Mouse (Mus musculus) NIH3T3 (cell line): ENCODE measurements around the gene Csf2.

Experiments used
- DNase-seq: peaks from one replicate; pipeline ENCODE4 v3.0.0-alpha.2; 2012; ENCODE audit warnings: low read depth

Gene Csf2

GRCm38 (mm10) chr11:54236939-54237338, 12.5 kb downstream of the Csf2 start:
- DNase-seq: peak; percentile 68

GRCm38 (mm10) chr11:54227478-54227877, 22.0 kb downstream of the Csf2 start:
- DNase-seq: no peak

DNA sequence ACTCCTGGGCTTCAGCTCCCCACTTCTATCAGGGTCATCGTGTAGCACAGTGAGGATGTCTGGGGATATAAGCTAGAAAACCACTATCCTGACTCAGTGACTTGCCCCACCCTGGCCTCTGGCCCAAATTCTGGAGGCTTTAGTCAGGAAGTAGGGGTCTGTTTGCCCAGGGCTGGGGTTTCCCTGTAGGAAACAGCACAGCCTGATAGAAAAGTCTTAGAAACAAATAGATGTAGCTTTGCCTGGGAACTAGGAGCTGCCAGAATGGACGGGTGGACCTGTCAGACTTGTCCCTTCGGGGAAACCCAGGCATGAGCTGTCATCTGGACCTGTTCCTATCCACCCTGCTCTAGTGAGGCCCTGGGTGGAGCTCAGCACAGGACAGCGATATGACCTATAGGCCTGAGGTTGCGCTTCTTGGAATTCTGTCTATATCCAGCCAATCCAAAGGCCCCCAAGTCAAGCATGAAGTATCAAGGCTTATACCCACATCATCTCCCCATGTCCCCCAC, 24.9 kb downstream of the Csf2 start:
- peak; percentile 63 for DNase-seq

GRCm38 (mm10) chr11:54223637-54224474, 25.6 kb downstream of the Csf2 start:
- peak; percentile 35 for DNase-seq

DNA sequence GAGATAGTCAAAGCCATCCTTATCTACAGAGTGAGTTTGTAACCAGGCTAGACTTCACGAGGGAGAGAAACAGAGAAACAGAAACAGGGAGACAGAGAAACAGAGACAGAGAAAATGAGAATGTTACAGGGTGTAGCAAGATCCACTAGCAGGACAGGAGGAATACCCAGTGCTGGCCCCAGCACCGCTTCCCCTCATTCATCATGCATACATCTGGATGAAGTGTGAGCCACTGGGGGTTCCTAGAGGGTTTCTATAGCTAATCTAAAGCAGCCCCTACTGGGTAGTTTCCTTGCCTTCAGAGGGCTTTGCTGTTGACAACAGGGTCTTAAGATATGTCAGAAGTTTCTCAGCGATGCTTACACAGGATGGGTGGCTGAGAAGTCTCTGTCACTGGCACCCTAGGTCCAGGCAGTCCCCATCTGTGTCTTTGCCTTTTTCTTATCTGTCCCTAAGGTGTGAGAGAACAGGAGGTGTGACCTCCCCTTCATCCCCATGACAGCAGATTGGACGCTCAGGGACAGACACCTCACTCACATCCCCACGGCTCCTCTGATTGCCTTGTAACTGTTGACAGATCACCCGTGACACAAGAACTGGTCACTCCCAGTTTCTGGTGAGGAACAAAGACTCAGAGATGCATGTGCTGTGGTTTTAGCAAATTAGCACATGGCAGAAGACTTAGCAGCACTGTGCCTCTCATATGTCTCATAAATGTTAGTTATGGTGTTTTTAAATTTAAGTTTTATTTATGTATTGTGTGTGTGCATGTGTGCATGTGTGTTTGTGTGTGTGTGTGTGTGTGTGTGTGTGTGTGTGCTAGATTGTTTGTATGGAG, 29.3 kb downstream of the Csf2 start:
- DNase-seq: no peak

GRCm38 (mm10) chr11:54219191-54219590, 30.3 kb downstream of the Csf2 start:
- peak; percentile 11 for DNase-seq

DNA sequence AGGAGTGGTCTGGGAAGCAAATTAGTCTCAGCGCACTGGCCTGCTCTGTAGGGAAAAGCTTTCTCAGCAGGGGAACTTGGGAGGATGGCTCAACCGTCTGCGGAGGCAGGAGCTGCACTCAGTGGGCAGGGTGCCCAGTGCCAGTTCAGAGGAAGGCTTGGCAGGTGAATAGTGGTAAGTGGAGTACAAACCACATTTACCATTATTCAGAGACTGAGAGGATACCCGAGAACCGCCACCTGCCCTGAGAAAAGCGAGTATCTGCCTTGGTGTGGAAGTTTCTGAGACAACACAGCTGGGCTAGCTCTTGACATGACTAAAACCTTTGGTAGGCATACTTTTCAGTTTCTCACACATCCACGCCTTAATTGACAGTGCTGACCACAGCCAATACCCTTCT, 32.1 kb downstream of the Csf2 start:
- peak; percentile 46 for DNase-seq

DNA sequence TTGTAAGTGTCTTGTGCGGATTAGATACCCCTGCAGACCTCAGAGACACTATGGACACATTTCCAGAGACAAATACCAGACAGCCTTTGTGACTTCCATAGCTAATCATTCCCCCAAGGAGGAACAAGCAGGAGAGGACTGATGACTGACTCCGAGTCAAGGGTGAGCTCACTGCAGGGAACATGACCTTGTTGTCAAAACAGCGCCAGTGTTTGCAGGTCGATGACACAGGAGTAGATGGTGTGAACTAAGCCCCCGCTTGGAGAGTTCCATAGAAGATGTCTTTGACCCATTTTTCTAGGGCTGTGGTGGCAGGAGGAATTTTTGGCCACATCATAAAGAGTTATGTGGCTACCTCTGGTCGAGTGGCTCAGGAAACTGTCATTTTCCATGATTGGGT, 33.4 kb downstream of the Csf2 start:
- no peak for DNase-seq

DNA sequence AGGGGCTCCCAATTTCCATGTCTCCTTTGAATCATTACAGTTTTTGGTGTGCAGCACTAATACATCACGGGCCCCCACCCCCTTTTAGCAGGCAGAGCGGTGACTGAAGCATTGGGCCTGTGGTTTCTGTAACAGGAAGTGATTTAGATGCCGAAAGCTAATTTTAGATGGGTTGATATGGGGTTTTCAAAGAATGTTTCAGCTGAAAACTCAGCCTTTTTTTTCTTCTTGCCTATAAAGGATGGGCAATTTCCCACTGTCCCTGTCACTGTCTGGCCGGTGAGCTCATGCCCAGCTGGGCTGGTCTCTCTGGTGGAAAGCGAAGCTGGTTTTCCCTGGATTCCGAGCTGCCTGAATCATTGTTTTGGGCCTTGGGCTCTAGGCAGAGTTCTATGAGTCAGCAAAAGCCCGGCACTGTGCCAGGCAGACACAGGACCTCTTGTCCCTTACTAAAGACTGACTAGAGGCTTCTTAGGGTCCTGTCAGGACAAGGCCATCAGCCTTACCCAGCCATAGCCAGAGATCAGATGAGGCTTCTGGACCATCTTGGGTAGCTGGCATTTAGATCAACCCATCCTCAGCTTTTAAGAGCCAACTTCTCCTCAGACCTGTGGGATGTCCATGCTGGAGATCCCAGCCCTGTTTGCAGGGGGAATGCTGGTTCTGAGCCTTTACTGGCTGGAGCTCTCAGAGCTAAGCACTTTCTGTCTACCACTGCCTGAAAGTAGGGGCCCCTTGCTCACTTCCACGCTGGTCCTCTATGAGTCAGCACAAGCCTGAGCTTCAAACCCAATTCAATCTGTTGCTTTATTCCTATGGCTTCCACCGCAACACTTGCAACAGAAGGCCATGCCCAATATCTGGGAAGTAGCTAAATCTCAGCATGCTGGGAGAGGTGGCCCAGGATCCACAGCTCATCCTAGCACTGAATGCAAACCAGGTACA, 34.7 kb downstream of the Csf2 start:
- peak; percentile 99 for DNase-seq

- no peak for DNase-seq
These were observed 35.8 kb downstream of the Csf2 start for GRCm38 (mm10) chr11:54213631-54214030.

DNA sequence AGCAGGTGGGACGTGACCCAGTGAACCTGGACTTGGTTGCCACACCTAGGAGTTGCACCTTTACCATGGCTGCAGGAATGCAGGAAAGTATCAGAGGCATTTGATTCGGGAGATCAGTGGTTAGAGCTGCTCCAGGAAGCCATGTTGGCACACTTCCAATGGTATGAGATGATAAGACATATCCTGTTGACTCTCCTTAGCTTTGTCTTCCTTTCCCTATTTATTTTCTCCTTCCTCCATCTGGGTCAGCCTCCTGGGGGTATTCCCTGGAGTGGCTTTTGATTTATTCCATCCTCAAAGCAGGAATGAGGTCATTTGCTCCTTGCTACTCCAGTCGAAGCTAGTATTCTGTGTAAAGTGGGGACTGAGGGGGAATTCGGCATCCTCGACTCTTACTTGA, 42.5 kb downstream of the Csf2 start:
- DNase-seq: no peak

GRCm38 (mm10) chr11:54205366-54205765, 44.1 kb downstream of the Csf2 start:
- no peak for DNase-seq

GRCm38 (mm10) chr11:54204781-54205180, 44.7 kb downstream of the Csf2 start:
- DNase-seq: no peak

DNA sequence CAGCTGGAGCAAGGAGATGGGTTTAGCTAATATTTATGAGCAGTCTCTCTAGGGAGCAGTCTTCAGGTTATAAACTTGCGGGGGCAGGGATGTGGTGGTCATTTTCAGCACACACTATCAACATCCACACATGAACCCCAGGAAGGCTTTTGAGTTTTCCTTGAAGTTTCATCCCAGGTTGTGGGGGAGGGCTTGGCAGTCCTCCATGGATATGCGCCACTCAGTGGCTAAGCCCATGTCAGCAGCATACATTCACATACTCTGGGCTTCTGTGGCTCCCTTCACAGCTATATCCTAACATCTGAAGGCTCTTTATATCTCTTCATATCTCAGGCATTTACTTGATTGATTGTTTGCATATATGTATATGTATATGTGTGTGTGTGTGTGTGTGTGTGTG, 46.3 kb downstream of the Csf2 start:
- peak; percentile 46 for DNase-seq

GRCm38 (mm10) chr11:54201881-54202685, 47.4 kb downstream of the Csf2 start:
- DNase-seq: no peak

DNA sequence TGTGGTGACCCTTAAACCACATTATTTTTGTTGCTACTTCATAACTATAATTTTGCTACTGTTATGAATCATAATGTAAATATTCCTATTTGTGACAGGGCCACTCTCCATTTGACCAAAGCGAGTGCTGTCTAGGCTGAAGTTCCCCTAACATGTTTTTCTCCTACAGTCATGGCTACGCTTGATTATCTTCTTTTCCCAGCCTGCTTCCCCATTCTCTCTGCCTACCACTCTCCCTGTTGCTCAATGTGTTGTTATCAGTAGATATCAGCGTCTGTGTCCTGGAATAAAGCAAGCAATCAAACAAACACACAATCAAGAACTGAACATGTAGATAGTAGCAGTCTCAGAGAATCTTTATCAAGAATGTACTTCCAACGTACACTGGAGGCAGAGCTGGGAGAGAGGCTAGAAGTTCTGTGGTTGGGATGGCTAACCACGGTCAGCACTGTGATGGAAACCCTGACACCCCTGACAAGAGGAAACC, 48.1 kb downstream of the Csf2 start:
- no peak for DNase-seq
